Mouse (Mus musculus) olfactory bulb, adult 2 months (tissue): Measurements from ENCODE around the gene Kxd1.

ENCODE experiments used
- CTCF ChIP-seq: fragments of 200-500 bp; IDR thresholded peaks from 2 replicates; pipeline ENCODE4 v1.5.1; 2012; ENCODE audit warnings: low read depth, mild to moderate bottlenecking, low read length, moderate library complexity; ENCODE audit not compliant: insufficient read depth
- POLR2A ChIP-seq: fragments of 200-500 bp; IDR thresholded peaks from 2 replicates; pipeline ENCODE4 v1.6.1; 2012; ENCODE audit warnings: mild to moderate bottlenecking, low read depth, low read length, moderate library complexity; ENCODE audit not compliant: insufficient read depth

DNA sequence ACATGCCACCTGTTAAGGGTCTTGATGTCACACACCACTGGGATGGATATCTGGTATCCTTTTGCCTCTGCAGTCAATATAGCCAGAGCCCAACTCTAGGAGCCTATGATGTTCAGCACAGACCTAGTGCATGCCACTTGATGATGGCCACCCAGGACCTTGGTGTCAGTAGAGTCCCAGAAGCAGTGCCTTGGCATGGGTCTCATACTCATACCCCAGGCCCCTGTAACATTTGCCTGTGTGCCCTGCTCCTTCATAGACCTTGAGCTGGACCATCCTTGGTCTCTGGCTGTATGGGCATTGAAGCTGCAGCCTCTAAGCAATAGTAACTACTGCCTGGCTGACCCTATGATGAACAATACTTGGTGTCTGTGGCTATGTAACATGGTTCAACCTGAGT is 46.5 kb upstream of the Kxd1 start:
- TF ChIP-seq POLR2A (no peak), CTCF (no peak)
